Mouse (Mus musculus) macrophage (primary cell): ENCODE data around the gene Agmat. TPM values are rescaled to one million over a fixed set of nuclear protein-coding genes. Genes with fewer than 3 reads are reported as not detected.

Experiments
- H3K27ac ChIP-seq: fragments of 350-480 bp; formaldehyde crosslinking; 2 replicates; pipeline ENCODE4 v1.9.0; 2021
- H3K36me3 ChIP-seq: fragments of 350-480 bp; formaldehyde crosslinking; 2 replicates; pipeline ENCODE4 v1.9.0; 2021; ENCODE audit errors: inconsistent target
- H3K4me3 ChIP-seq: fragments of 350-480 bp; formaldehyde crosslinking; 2 replicates; pipeline ENCODE4 v1.9.0; 2021; ENCODE audit errors: inconsistent target
- H3K79me2 ChIP-seq: fragments of 350-480 bp; formaldehyde crosslinking; 2 replicates; pipeline ENCODE4 v1.9.0; 2021; ENCODE audit errors: inconsistent target
- WGBS: methylation state at CpG from one replicate; pipeline ENCODE4 v1.1.7; 2026; ENCODE audit warnings: inconsistent platforms; ENCODE audit not compliant: missing documents; 5-methylcytosine and 5-hydroxymethylcytosine counted together
- polyA plus RNA-seq: library from polyadenylated mRNA; stranded (reverse); fragments of 250-400 nt; gene quantifications from 3 replicates; pipeline ENCODE4 v1.2.4, GENCODE M21; 2018; ENCODE audit warnings: inconsistent platforms
- total RNA-seq, 78 experiments: library from RNA; depleted of rRNA; stranded (reverse); fragments of 250-400 nt; gene quantifications; 1 replicate in 9 of 78; 2 replicates in 24 of 78; 3 replicates in 43 of 78; 4 replicates in 2 of 78; pipeline ENCODE4 v1.2.4; 2018; ENCODE audit warnings: inconsistent platforms in 56 of 78

Agmat gene
- not detected for total RNA-seq (2018; cell fraction: chromatin; rRNA removed)
- not detected for total RNA-seq (2018; cell fraction: cytosol; rRNA removed)
- not detected for total RNA-seq (2018; cell fraction: nucleus; rRNA removed)
- polyA plus RNA-seq = not detected in 3 replicates

DNA sequence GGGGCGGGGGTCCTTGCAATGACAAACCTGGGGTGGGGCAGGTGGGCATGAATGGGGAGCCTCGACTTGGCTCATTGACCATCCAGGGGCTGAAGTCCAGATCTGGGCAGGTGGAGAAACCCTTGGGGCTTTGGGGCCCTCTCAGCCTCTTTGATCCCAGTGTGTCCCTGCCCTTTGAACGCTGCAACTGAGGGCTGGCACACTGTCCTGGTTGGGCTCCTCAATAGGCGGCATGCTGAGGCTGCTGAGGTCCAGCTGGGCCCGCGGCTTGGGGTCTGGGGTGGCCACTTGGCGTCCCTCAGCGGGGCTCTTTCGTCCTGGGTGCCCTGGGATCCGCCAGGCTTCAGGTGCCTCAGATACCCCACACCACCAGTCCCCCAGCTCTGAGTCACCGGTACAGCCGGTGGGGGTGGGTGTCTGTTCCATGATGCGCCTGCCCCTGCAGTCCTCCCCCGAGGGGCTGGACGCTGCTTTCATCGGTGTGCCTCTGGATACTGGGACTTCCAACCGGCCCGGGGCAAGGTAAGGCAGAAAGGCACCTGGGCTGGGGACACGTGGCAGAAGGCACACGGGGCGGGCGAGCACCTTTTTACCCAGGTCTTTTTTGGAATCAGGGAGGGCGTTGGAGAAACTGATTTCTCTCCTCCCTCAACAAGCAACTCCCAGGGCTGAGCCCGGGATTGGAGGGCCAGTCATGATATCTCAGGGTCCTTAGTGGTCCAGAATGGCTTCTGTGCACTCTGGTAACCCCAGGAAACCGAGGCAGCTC, at the start of gene Agmat:
TSS of gene Agmat (plus strand) at position 95 of the 769 bp plus-strand sequence.
- H3K79me2 ChIP-seq = no peaks in the 10 kb centered on the region
- no peak within 1 kb of the TSS for H3K27ac ChIP-seq
- 50% methylated on average over 25 of the region's 25 CpGs for WGBS
- H3K4me3 ChIP-seq = no peak within 1 kb of the TSS
- no peaks in the 10 kb centered on the region for H3K36me3 ChIP-seq

DNA sequence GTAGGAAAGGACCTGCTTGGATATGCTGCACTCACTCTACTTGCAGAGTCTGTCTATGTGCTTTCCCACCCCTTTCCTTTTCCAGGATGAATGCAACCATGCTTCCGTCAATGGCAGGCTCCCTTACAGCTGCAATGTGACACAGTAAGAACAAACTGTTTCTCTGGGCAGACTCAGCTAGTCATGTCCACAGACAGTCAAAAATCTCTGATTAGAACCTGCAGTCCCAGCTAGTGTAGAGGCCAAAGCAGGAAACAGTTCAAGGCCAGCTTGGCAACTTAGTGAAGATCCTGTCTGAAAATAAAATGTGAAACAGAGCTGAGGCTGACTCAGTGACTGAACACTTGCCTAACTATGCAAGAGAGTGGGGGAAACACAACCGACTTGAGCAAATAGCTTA, 41.8 kb upstream of the Agmat start:
- WGBS = 100% methylated on average over 2 of the region's 2 CpGs
- Histone ChIP-seq H3K27ac (no peak overlapping the region), H3K79me2 (peaks cover 100% of the 10 kb centered on the region), H3K4me3 (no peak overlapping the region), H3K36me3 (peaks cover 97% of the 10 kb centered on the region)

DNA sequence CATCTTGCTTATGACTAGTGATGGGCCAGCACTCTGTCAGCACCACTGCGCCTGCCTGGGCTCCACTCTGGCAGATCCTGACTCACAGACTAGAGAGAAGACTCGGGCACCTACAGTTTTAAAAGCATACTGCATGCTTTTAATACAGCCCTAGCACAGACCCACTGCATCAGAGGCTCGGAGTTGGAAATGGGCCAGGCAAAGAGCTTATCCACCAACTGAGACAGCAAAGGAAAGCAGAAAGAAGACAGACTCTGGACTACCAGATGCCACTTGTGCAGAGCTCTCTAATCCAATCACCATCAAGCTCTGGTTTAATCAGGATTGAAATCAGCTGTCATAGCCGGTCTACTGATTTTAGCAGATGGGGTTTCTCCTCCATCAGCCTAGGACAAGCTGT, 41.1 kb upstream of the Agmat start:
- H3K79me2 ChIP-seq = peaks cover 100% of the 10 kb centered on the region
- 97% methylated on average over 4 of the region's 4 CpGs for WGBS

DNA sequence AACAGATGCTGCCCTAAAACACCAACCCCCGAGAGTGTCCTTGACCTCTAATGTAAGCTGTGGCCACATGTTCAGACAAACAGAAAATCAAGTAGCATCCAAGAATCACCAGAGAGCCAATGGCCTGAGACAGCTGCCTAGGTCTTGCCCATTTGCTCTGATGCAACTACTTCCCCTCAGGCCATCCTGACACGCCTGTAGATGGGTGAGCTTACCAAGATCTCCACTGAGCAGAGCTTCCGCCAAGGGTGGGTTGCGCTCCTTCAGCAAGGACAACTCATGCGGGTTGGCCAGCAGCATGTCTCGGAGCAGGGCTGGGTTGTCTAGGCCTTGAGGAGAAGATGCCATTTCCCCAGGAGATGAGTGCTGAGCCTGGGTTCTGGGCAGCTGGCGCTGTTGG, 38.5 kb upstream of the Agmat start:
- peaks cover 96% of the 10 kb centered on the region for H3K36me3 ChIP-seq
- peaks cover 100% of the 10 kb centered on the region for H3K79me2 ChIP-seq
- H3K27ac ChIP-seq = no peak overlapping the region
- WGBS = 79% methylated on average over 6 of the region's 7 CpGs
- H3K4me3 ChIP-seq = no peak overlapping the region

More for the DNA sequence above, 41.1 kb upstream of the Agmat start:
- H3K4me3 ChIP-seq = no peak overlapping the region
- H3K36me3 ChIP-seq = peaks cover 96% of the 10 kb centered on the region
- no peak overlapping the region for H3K27ac ChIP-seq

- Histone ChIP-seq H3K36me3 (peaks cover 89% of the 10 kb centered on the region), H3K79me2 (peaks cover 100% of the 10 kb centered on the region), H3K27ac (no peak overlapping the region), H3K4me3 (no peak overlapping the region)
- WGBS = 95% methylated on average over 2 of the region's 2 CpGs
These were observed 37.5 kb upstream of the Agmat start for GRCm38 (mm10) chr4:141708971-141709370.

DNA sequence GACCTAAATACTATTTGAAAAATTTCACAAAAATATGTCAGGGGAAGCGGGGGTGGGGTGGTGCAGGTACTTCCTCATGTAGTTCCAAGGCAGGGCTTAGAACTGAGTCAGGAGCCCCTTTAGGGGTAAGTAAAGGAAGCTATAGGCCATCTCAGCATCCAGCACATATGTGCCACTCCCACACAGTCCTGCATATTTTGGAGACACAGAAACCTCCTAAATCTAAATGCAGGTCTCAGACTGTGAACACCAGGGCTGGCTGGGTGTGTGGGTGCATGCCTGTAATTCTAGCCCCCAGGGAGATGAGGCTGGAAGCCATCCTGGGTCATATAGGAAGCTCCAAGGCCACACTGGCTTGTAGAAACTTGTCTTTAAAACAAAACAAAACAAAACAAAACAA, 35.2 kb upstream of the Agmat start:
- no peak overlapping the region for H3K27ac ChIP-seq
- H3K79me2 ChIP-seq = peaks cover 100% of the 10 kb centered on the region
- no peak overlapping the region for H3K4me3 ChIP-seq
- peaks cover 66% of the 10 kb centered on the region; the same call in 1 of the 2 replicates for H3K36me3 ChIP-seq
- WGBS = 94% methylated on average over 1 of the region's 1 CpGs

DNA sequence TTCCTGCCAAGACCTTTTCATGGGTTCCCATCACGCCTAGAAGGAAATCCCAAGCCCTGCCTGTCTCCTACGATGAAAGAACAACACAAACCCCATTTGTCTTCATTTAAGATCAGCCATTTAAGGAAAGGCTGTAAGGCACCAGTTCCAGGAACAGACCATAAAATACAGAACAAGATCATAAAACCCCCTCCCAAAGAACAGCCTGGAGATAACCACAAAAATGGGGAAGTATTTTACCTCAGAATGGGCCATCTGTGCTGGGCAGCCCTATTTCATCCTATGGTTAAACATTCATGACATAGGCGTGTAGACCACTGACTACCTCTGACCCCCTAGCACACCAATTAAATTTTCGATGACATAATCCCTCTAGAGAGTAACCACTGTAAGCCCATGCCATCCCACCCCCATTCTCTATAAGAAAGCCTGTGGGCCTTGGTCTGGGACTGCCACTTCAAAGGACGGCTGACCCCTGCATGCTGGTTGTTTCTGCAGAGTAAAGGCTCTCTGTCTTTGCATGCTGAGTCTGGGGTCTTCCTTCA, 32.8 kb upstream of the Agmat start:
- H3K36me3 ChIP-seq = peaks cover 43% of the 10 kb centered on the region; the same call in 1 of the 2 replicates
- peak overlapping the region; percentile 27 for H3K27ac ChIP-seq
- H3K79me2 ChIP-seq = peaks cover 100% of the 10 kb centered on the region
- 16% methylated on average over 5 of the region's 5 CpGs for WGBS
- no peak overlapping the region for H3K4me3 ChIP-seq

GRCm38 (mm10) chr4:141715027-141715426, 31.4 kb upstream of the Agmat start:
- WGBS = 82% methylated on average over 2 of the region's 2 CpGs
- Histone ChIP-seq H3K36me3 (peaks cover 30% of the 10 kb centered on the region; the same call in 1 of the 2 replicates), H3K79me2 (peaks cover 100% of the 10 kb centered on the region), H3K27ac (no peak overlapping the region), H3K4me3 (no peak overlapping the region)

DNA sequence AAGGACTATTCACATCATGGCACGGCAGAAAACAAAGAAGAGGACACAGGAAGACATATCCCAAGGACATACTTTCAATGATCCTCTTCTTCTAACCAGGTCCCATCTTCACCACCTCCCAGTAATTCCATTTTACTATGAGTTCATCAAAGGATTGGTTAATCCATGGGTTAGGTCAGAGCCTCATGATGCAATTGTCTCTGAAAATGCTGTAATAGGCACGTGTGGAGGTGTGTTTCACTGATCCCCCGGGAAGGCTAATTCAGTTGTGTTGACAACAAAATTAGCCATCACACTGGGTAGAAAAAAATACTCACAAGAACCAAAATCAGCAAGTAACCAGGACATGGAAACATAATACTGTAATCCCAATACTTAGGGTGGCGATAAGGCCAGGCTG, 28.8 kb upstream of the Agmat start:
- Histone ChIP-seq H3K27ac (0 out of 2 replicates have a peak overlapping the region, but pooled peaks have one; percentile 5), H3K36me3 (peaks cover 6% of the 10 kb centered on the region; the same call in 1 of the 2 replicates), H3K79me2 (peaks cover 100% of the 10 kb centered on the region), H3K4me3 (no peak overlapping the region)
- WGBS = 64% methylated on average over 4 of the region's 4 CpGs

DNA sequence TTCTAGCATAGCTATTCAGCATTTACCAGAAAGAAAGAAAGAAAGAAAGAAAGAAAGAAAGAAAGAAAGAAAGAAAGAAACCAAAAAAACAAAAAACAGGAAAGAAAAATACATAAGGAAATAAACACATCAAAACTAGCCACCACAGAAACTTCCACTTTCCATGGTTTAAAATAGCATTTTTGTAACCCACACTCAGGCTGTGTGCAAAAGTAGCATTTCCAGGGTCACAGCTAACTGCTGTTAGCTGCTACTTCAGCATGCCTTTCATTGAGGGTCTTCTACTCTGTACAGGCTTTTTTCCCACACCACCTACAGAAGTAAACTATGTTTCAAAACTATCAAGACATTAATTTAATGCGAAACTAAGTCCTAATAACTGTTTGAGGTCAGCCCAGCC, 27.2 kb upstream of the Agmat start:
- 33% methylated on average over 1 of the region's 1 CpGs for WGBS
- no peak overlapping the region for H3K4me3 ChIP-seq
- no peaks in the 10 kb centered on the region for H3K36me3 ChIP-seq
- peaks cover 85% of the 10 kb centered on the region for H3K79me2 ChIP-seq
- peak overlapping the region; percentile 84 for H3K27ac ChIP-seq

- 20% methylated on average over 6 of the region's 6 CpGs for WGBS
- no peaks in the 10 kb centered on the region for H3K36me3 ChIP-seq
- H3K79me2 ChIP-seq = peaks cover 68% of the 10 kb centered on the region
- peak overlapping the region; percentile 84 for H3K27ac ChIP-seq
- peak overlapping the region; percentile 67 for H3K4me3 ChIP-seq
These were observed 25.5 kb upstream of the Agmat start for GRCm38 (mm10) chr4:141720761-141721523.

DNA sequence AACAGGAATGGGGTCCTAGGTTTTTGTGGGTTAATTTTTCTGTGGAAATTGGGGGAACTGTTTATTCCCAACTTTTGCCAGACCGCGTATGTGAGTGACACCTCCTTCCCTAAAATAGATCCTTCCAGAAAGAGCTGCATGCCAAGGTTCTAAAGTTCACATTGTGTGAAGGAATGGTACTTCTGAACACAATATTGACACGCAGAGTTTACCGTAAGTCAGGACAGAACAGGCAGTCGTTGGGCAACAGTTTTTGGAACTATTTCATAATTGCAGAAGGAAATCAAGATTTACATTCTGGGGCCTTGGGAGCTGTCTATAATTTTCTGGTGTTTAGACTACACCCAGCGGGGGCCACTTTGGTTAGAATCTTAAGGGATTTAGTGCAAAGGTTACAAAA, 24.5 kb upstream of the Agmat start:
- H3K4me3 ChIP-seq = peak overlapping the region; percentile 67

GRCm38 (mm10) chr4:141722731-141723672, 23.5 kb upstream of the Agmat start, which contains the start of gene Ddi2:
TSS of gene Ddi2 (minus strand) at chr4:141723419.
- H3K27ac ChIP-seq = peak within 1 kb of the TSS; percentile 84
- peak within 1 kb of the TSS; percentile 67 for H3K4me3 ChIP-seq
- H3K79me2 ChIP-seq = peaks cover 48% of the 10 kb centered on the region
- 1% methylated on average over 96 of the region's 105 CpGs for WGBS
- no peaks in the 10 kb centered on the region for H3K36me3 ChIP-seq

More for the DNA sequence above, 24.5 kb upstream of the Agmat start:
- Histone ChIP-seq H3K27ac (peak overlapping the region; percentile 84), H3K79me2 (peaks cover 58% of the 10 kb centered on the region), H3K36me3 (no peaks in the 10 kb centered on the region)
- WGBS = 15% methylated on average over 6 of the region's 6 CpGs

DNA sequence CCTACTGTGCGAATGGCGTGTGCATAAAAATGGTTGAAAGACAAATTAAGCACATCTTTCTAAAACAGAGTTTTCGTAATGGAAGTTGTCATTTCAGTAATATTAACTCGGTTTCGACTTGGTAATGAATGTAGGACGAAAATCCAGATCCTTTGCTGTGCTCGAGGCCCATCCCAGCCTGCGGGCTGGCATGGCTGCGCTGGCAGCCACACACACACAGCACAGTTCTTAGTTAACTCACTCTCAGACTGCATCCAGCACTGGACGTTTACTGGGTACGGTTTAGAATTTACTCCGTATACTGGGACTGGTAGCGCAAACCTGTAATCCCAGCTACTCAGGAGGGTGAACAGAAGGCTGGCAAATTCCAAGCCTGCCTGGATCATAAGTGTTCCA, 22.8 kb upstream of the Agmat start:
- H3K27ac ChIP-seq = peak overlapping the region; percentile 54

More for the DNA sequence above, 22.8 kb upstream of the Agmat start:
- H3K36me3 ChIP-seq = no peaks in the 10 kb centered on the region
- H3K4me3 ChIP-seq = peak overlapping the region; percentile 39
- 7% methylated on average over 13 of the region's 13 CpGs for WGBS
- peaks cover 41% of the 10 kb centered on the region for H3K79me2 ChIP-seq
